Mouse (Mus musculus): ENCODE measurements around the gene Tmem222. TPM values are rescaled to one million over a fixed set of nuclear protein-coding genes. Genes with fewer than 3 reads are reported as not detected.
A peak's percentile ranks its signal among the peaks of the same experiment; 100 is the strongest.

Gene Tmem222
- polyA plus RNA-seq (2015; fragmentation: Nextera tagmentation; extraction: Ambion mirVana) = 98.0 and 104 TPM in 2 replicates

DNA sequence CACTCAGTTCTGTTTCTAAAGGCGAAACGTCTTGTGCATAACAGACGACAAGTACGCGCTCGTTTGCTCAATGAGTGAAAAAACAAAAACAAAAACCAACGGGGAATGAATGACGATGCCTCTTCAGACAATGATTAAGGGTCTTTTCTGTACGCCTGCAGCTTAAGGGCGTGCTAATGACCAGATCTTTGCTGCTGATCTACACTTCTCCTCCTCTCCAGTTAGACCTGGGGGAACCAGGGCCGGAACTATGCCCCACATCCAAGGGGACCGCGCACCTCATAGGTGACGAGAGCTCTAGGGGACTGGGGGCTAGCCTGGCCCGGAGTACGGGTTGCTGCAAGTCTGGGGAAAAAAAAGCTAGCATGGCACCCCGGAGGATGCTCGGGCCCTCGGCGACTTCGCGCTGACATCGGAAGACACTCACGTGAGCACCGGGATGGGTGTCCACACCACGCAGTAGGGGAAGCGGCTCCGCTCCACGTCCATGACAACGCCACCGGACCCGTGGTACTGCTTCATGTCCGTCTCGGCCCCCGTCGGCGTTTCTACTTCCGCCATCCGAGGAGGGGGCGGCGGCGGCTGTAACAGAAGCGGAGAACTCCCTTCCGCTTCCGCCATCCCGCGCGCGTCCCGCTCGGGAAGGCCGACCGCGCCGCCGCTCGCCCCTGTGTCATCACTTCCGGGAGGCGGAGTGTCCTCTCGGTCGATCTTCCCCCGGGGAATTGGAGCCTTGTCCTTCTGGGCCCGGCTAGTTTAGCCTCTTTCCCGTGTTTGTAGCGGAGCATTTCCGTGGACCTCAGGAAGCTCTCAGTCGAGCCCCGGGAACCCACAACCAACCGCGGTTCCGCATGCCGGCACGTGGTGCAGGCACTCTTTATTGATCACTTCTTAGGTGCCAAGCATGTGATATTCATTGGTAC is at the start of gene Tmem222:
Gene Tmem222 (minus strand): TSS at position 689 of the 923 bp plus-strand sequence.
- Histone ChIP-seq H3K27me3 (no peaks in the 10 kb centered on the region), H3K9ac (peak within 1 kb of the TSS; percentile 93), H3K27ac (replicated peaks) (peak within 1 kb of the TSS; percentile 92), H3K4me1 (replicated peaks) (peaks cover 44% of the 10 kb centered on the region), H3K4me3 (peak within 1 kb of the TSS; percentile 88), H3K9me3 (no peaks in the 10 kb centered on the region), H3K4me2 (peak within 1 kb of the TSS; percentile 84), H3K36me3 (no peaks in the 10 kb centered on the region)
- under 1% methylated on average over 73 of the region's 73 CpGs for WGBS
- ATAC-seq (ENCODE audit: low read depth) = peak; percentile 93

DNA sequence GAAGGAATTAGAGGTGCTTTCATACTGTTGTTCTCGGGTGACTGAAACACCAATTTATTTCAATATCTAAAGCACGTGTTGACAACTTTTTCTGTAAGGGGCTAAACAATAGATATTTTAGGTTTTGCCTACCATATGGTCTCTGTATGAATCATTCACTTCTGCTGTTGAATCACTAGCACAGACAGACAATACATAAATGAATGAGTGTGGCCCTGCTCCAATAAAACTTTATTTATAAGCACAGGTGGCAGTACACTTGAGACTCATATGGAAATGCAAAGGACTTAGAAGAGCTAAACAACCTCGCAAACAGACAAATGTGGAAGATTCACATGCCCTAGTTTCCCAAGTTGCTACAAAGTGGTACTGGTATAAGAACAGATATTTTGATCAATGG is 42.1 kb upstream of the Tmem222 start:
- H3K9me3 ChIP-seq = no peaks in the 10 kb centered on the region
- H3K27ac ChIP-seq (replicated peaks) = no peak overlapping the region
- no peaks in the 10 kb centered on the region for H3K27me3 ChIP-seq
- H3K4me1 ChIP-seq (replicated peaks) = no peaks in the 10 kb centered on the region
- no peak overlapping the region for H3K4me2 ChIP-seq
- no peak overlapping the region for H3K4me3 ChIP-seq
- H3K9ac ChIP-seq = no peak overlapping the region
- WGBS = 92% methylated on average over 3 of the region's 3 CpGs
- no peak for ATAC-seq (ENCODE audit: low read depth)
- peaks cover 38% of the 10 kb centered on the region for H3K36me3 ChIP-seq

DNA sequence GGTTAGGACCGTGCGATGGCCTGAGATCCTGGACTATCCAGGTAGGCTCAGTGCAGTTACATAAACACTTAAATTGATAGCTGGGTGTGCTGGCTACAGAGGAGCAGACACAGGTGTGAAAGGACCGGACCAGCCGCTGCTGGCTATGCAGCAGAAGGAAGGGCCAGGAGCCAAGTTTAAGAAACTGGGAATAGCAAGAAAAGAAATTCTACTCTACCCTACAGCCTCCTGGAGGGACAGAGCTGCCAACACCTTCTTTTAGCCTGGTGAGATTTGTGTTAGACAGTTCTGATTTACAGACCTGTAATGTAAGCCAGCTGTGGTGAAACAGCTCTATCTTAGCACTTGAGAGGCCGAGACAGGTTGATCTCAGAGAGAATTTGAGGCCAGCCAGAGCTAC is 38.4 kb upstream of the Tmem222 start:
- Histone ChIP-seq H3K4me2 (no peak overlapping the region), H3K9me3 (no peaks in the 10 kb centered on the region), H3K27ac (replicated peaks) (no peak overlapping the region), H3K9ac (no peak overlapping the region), H3K4me1 (replicated peaks) (no peaks in the 10 kb centered on the region), H3K36me3 (peaks cover 31% of the 10 kb centered on the region; the same call in 1 of the 2 replicates), H3K4me3 (no peak overlapping the region), H3K27me3 (no peaks in the 10 kb centered on the region)
- ATAC-seq (ENCODE audit: low read depth) = no peak
- WGBS = 89% methylated on average over 5 of the region's 5 CpGs

DNA sequence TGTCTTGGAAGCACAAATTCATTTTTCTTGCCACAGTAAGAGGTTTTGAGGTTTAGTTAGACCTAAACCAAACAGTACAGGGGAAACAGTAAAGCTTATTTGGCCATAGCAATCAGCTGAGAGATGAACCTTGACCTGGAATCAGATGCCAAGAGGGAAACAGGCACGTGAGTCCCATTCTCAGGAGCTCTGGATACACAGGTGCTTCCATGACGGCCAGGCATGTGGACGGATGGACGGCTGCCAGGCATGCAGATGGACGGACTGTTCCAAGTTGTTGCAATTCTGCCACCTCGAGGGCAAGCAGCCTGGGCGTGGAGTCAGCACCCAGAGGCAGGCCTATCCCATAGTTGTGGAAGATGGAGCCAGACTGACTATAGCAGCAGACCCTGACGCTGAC is 37.3 kb upstream of the Tmem222 start:
- no peak overlapping the region for H3K27ac ChIP-seq (replicated peaks)
- 89% methylated on average over 8 of the region's 8 CpGs for WGBS
- peaks cover 22% of the 10 kb centered on the region; the same call in 1 of the 2 replicates for H3K36me3 ChIP-seq
- H3K9ac ChIP-seq = no peak overlapping the region
- H3K27me3 ChIP-seq = no peaks in the 10 kb centered on the region
- no peaks in the 10 kb centered on the region for H3K9me3 ChIP-seq
- no peak overlapping the region for H3K4me2 ChIP-seq
- ATAC-seq (ENCODE audit: low read depth) = no peak
- H3K4me1 ChIP-seq (replicated peaks) = no peaks in the 10 kb centered on the region
- H3K4me3 ChIP-seq = no peak overlapping the region

DNA sequence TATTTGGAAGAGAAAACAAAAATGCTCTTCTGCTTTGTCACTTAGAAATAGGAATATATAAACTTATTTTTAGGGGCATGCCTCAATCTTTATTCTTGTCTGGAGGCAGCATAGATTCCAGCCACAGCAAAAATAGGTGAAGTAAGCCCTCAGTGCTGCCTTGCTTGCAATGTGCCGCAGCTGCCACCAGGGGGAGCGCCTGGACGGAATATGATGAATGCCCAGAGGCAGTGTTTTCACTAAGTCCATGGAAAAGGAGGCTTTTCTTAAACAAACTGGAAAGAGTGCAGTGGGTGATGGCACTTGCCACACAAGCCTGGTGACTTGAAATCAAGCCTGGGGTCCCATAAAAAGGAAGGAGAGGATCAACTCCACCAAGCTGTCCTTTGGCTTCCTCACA is 32.4 kb upstream of the Tmem222 start:
- Histone ChIP-seq H3K4me3 (no peak overlapping the region), H3K4me2 (no peak overlapping the region), H3K9ac (no peak overlapping the region), H3K27me3 (no peaks in the 10 kb centered on the region), H3K4me1 (replicated peaks) (no peaks in the 10 kb centered on the region), H3K27ac (replicated peaks) (no peak overlapping the region), H3K9me3 (no peaks in the 10 kb centered on the region), H3K36me3 (peaks cover 32% of the 10 kb centered on the region)
- WGBS = 0% methylated on average over 3 of the region's 3 CpGs
- ATAC-seq (ENCODE audit: low read depth) = no peak

DNA sequence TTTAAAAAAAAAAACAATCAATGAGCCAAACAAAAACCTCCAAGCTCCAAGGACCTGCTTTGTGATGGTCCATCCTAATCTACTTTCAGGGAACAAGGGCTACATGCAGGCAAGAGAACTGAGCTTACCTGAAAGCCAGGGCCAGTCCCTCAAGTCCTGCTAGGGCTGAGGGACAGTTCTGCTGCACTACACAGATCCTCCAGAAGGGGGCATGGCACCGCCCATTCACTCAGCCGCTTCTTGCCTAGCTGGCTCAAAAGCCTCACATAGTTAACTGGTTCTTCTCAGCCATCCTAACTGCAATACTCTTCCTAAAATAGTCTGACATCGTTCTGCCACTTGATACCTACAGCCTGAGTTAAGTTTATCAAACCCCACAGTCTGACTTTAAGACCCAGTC is 29.7 kb upstream of the Tmem222 start:
- H3K27me3 ChIP-seq = no peaks in the 10 kb centered on the region
- peaks cover 2% of the 10 kb centered on the region; the same call in 1 of the 2 replicates for H3K4me1 ChIP-seq (replicated peaks)
- H3K9ac ChIP-seq = no peak overlapping the region
- no peak for ATAC-seq (ENCODE audit: low read depth)
- H3K36me3 ChIP-seq = peaks cover 43% of the 10 kb centered on the region
- 36% methylated on average over 3 of the region's 3 CpGs for WGBS
- H3K27ac ChIP-seq (replicated peaks) = no peak overlapping the region
- H3K4me3 ChIP-seq = no peak overlapping the region
- no peak overlapping the region for H3K4me2 ChIP-seq
- H3K9me3 ChIP-seq = no peaks in the 10 kb centered on the region

DNA sequence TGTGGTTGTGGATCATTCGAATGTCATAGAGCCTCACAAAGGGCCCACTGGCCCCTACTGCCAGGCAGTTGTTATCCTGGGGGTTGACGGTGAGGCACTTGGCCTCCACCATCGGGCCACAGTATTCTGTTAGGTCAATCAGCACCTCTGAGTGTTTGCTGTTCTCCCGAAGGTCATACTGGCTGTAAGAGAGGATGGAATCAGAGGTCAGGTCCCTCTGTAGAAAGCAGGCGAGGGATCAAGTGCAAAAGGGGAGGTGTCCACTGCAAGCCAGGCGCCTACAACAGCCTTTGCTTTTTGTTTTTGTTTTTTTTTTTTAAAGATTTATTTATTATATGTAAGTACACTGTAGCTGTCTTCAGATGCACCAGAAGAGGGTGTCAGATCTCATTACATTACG is 28.2 kb upstream of the Tmem222 start:
- H3K36me3 ChIP-seq = peaks cover 49% of the 10 kb centered on the region
- peaks cover 7% of the 10 kb centered on the region for H3K4me1 ChIP-seq (replicated peaks)
- H3K27me3 ChIP-seq = no peaks in the 10 kb centered on the region
- 83% methylated on average over 7 of the region's 7 CpGs for WGBS
- no peak overlapping the region for H3K4me3 ChIP-seq
- no peak for ATAC-seq (ENCODE audit: low read depth)
- no peak overlapping the region for H3K27ac ChIP-seq (replicated peaks)
- no peak overlapping the region for H3K9ac ChIP-seq
- H3K4me2 ChIP-seq = no peak overlapping the region
- no peaks in the 10 kb centered on the region for H3K9me3 ChIP-seq

DNA sequence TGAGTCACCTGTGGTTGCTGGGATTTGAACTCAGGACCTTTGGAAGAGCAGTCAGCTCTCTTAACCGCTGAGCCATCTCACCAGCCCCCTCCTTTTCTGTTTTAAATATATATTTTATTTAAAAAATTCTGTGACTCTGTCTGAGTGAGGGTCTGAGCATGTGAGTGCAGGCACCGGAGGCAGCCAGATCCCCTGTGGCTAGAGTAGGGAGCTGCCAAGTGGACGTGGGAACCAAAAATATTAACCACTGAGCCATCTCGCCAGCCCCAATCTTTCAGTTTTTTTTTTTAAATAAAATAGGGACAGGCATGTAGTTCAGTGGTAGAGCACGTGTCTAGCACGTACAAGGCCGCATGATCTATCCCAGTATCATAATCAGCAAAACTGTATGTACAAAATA is 27.2 kb upstream of the Tmem222 start:
- Histone ChIP-seq H3K27ac (replicated peaks) (no peak overlapping the region), H3K36me3 (peaks cover 59% of the 10 kb centered on the region), H3K4me3 (no peak overlapping the region), H3K4me2 (no peak overlapping the region), H3K9ac (no peak overlapping the region), H3K4me1 (replicated peaks) (peaks cover 11% of the 10 kb centered on the region), H3K27me3 (no peaks in the 10 kb centered on the region), H3K9me3 (no peaks in the 10 kb centered on the region)
- WGBS = 94% methylated on average over 7 of the region's 7 CpGs
- ATAC-seq (ENCODE audit: low read depth) = no peak

DNA sequence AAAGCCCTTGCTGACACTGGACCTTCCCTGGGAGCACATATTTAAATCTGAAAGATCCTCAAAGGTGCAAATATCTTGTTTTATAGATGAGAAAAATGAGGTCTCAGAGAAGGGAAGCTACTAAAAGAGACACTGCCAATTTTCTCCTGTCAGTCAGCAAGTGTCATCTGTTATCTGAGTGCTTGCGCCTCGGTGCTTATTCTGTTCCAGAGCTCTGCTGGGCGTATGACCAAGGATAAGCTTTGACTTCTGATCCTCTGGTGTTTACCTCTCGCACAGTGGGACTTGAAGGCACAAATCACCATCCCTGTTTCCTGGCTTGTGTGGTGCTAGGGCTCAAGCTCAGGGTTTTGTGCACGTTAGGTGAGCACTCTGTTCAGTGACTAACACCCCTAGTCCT is 25.1 kb upstream of the Tmem222 start:
- Histone ChIP-seq H3K9ac (no peak overlapping the region), H3K9me3 (no peaks in the 10 kb centered on the region), H3K36me3 (peaks cover 52% of the 10 kb centered on the region), H3K27me3 (no peaks in the 10 kb centered on the region), H3K4me1 (replicated peaks) (peaks cover 31% of the 10 kb centered on the region), H3K27ac (replicated peaks) (no peak overlapping the region), H3K4me2 (no peak overlapping the region), H3K4me3 (no peak overlapping the region)
- no peak for ATAC-seq (ENCODE audit: low read depth)
- WGBS = 90% methylated on average over 5 of the region's 5 CpGs

DNA sequence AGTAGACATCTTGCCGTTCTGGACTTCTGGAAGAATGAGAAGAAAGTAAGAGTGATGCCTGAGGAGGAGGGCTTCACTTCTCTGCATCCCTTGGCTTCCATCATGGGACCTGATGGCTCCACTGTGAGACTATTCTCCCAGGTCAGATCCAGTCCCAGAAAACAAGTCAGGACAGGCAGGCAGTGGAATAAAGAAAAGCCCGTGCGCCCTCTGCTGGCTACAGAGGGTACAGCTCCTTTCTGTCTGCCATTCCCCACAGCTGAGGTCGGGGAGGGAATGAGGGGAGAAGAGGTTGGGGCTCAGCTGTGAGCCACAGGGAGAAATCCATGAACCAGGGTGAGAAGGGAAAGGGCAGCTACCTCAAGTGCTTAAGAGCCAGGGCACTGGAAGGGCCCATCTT is 24.2 kb upstream of the Tmem222 start:
- Histone ChIP-seq H3K4me2 (no peak overlapping the region), H3K27ac (replicated peaks) (0 out of 2 replicates have a peak overlapping the region, but pooled peaks have one; percentile 7), H3K9ac (peak overlapping the region; percentile 41; the same call in 1 of the 2 replicates), H3K4me3 (no peak overlapping the region), H3K4me1 (replicated peaks) (peaks cover 31% of the 10 kb centered on the region), H3K9me3 (no peaks in the 10 kb centered on the region), H3K36me3 (peaks cover 51% of the 10 kb centered on the region), H3K27me3 (no peaks in the 10 kb centered on the region)
- ATAC-seq (ENCODE audit: low read depth) = no peak
- 24% methylated on average over 4 of the region's 4 CpGs for WGBS

DNA sequence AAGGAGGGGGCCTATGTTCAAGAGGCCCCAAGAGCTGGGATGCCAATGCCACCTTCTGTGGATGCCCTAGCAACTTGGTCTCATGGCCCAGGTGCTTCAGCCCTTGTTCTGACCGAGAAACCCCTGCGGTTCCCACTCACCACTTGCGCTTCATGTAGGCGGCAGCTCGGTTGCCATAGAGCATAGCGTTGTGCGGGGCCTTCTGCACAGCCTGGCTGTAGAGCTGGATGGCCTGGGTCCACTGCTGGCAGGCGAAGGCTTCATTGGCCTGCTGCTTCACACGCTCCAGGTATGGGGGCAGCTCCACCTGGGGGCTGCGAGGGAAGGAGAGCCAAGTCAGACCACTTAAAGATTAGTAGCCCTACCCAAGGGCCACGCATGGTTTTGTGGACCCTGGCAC is 22.8 kb upstream of the Tmem222 start:
- peaks cover 58% of the 10 kb centered on the region for H3K36me3 ChIP-seq
- 90% methylated on average over 11 of the region's 11 CpGs for WGBS
- H3K27ac ChIP-seq (replicated peaks) = peak overlapping the region; percentile 34

DNA sequence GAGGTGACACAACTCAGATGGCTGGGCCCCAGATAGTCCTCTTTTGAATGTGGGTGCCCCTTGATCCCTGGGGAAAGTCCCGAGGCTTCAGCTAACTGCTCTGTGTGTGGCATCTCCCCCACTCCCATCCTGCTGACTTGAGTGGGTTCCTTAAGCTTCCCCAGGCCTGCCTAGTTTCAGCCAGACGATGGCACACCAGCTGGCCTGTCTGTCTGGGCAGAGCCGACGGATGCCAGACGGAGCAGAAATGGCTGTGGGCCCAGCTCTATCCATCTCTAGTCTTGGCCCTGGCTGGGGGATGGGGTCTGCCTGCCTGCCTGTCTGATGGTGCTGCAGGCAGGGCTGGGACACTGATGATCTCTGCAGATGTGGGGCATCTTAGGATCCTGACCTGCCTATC is 22.1 kb upstream of the Tmem222 start:
- no peak overlapping the region for H3K4me3 ChIP-seq
- no peaks in the 10 kb centered on the region for H3K9me3 ChIP-seq
- H3K9ac ChIP-seq = peak overlapping the region; percentile 49; the same call in 1 of the 2 replicates
- H3K27ac ChIP-seq (replicated peaks) = peak overlapping the region; percentile 68
- ATAC-seq (ENCODE audit: low read depth) = peak; percentile 25; the same call in 1 of the 2 replicates
- H3K27me3 ChIP-seq = 0 out of 2 replicates have a peak, but pooled peaks cover 3% of the 10 kb centered on the region
- H3K36me3 ChIP-seq = peaks cover 58% of the 10 kb centered on the region
- H3K4me2 ChIP-seq = no peak overlapping the region
- WGBS = 45% methylated on average over 5 of the region's 5 CpGs
- peaks cover 31% of the 10 kb centered on the region for H3K4me1 ChIP-seq (replicated peaks)

More for the DNA sequence above, 22.8 kb upstream of the Tmem222 start:
- Histone ChIP-seq H3K9me3 (no peaks in the 10 kb centered on the region), H3K27me3 (no peaks in the 10 kb centered on the region), H3K4me3 (no peak overlapping the region), H3K4me1 (replicated peaks) (peaks cover 31% of the 10 kb centered on the region), H3K9ac (no peak overlapping the region), H3K4me2 (no peak overlapping the region)
- no peak for ATAC-seq (ENCODE audit: low read depth)
